Mouse (Mus musculus): ENCODE data around the gene Gm10272. TPM values are rescaled to one million over a fixed set of nuclear protein-coding genes. Genes with fewer than 3 reads are reported as not detected.

The Gm10272 gene
- polyA plus RNA-seq (2012; rRNA removed): not detected in 2 replicates

DNA sequence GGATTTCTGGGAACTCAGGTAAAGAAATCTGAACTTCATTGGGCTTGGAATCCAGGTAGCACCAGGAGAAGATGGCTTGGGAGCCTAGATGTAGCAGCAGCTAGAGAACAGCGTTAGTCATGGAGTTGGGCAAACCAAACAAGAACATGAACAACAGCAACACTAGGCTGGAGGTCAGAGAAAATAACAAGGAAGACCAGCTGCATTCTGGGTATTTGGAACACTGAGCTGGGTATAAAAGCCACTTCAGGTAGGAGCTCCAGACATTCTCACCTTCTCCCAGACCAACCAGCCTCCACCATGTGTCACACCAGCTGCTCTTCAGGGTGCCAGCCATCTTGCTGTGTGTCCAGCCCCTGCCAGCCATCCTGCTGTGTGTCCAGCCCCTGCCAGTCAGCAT, at the start of gene Gm10272:
Gm10272 (plus strand) TSS at position 301 of the 400 bp plus-strand sequence.

GRCm38 (mm10) chr10:77685895-77686664, 20.3 kb upstream of the Gm10272 start, which contains the start of gene Tspear:
Tspear (plus strand) TSS chr10:77686569.

GRCm38 (mm10) chr10:77690356-77690807, 16.0 kb upstream of the Gm10272 start, which contains the start of gene Gm19402:
Gm19402 (minus strand) TSS chr10:77690757.

GRCm38 (mm10) chr10:77697133-77697532, 9.3 kb upstream of the Gm10272 start, which contains the start of gene Gm9508:
Gm9508 (minus strand) TSS chr10:77697233.

GRCm38 (mm10) chr10:77711157-77711556, 4.7 kb downstream of the Gm10272 start, which contains the start of gene Gm10024:
Gm10024 (plus strand) TSS chr10:77711457.

DNA sequence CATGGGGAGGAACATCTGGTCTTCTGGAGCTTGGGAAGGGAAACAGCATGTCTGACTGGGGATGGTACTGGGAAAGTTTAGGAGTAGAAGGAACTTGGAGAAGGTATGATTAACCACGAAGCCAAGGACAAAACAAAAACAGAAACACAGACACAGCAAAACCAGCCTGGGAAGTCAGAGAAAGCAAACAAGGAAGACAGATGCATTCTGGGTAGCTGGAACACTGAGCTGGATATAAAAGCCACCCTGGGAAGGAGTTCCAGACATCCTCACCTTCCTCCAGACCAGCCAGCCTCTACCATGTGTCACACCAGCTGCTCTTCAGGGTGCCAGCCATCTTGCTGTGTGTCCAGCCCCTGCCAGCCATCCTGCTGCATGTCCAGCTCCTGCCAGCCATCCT, 9.1 kb downstream of the Gm10272 start, which contains the start of gene Gm10142:
Gm10142 (plus strand) TSS at position 301 of the 400 bp plus-strand sequence.

GRCm38 (mm10) chr10:77720299-77720698, 13.9 kb downstream of the Gm10272 start, which contains the start of gene Krtap12-1:
Krtap12-1 (plus strand) TSS chr10:77720599.

GRCm38 (mm10) chr10:77726186-77726585, 19.8 kb downstream of the Gm10272 start, which contains the start of gene Gm10100:
Gm10100 (plus strand) TSS chr10:77726486.

GRCm38 (mm10) chr10:77741924-77742688, 35.7 kb downstream of the Gm10272 start, which contains the start of gene Gm18596:
Gm18596 (minus strand) TSS chr10:77742638.

GRCm38 (mm10) chr10:77751254-77751653, 44.8 kb downstream of the Gm10272 start, which contains the start of gene Gm9736:
Gm9736 (minus strand) TSS chr10:77751354.

Other genes starting within 250 kb of the Gm10272 start
- gene Fam207a, start 190.8 kb upstream of the Gm10272 start, polyA plus RNA-seq (2012; rRNA removed): 29.3 and 29.6 TPM in 2 replicates
- gene Itgb2, start 176.4 kb upstream of the Gm10272 start, polyA plus RNA-seq (2012; rRNA removed): 9.0 and 9.3 TPM in 2 replicates
- 210 and 211 TPM in 2 replicates for gene Pttg1ip, start 124.9 kb upstream of the Gm10272 start, polyA plus RNA-seq (2012; rRNA removed)
- gene Sumo3, start 100.5 kb upstream of the Gm10272 start, polyA plus RNA-seq (2012; rRNA removed): 233 and 246 TPM in 2 replicates
- not detected in 2 replicates for gene Gm49325, start 100.4 kb upstream of the Gm10272 start, polyA plus RNA-seq (2012; rRNA removed)
- 34.4 and 39.8 TPM in 2 replicates for gene Ube2g2, start 84.4 kb upstream of the Gm10272 start, polyA plus RNA-seq (2012; rRNA removed)
- gene Tspear, start 20.1 kb upstream of the Gm10272 start, polyA plus RNA-seq (2012; rRNA removed): 0.62 and 0.70 TPM in 2 replicates
- gene Gm19402, start 15.9 kb upstream of the Gm10272 start, polyA plus RNA-seq (2012; rRNA removed): not detected in 2 replicates
- not detected in 2 replicates for gene Gm9508, start 9.4 kb upstream of the Gm10272 start, polyA plus RNA-seq (2012; rRNA removed)
- not detected in 2 replicates for gene Gm10024, start 4.8 kb downstream of the Gm10272 start, polyA plus RNA-seq (2012; rRNA removed)
- not detected in 2 replicates for gene Gm10142, start 9.2 kb downstream of the Gm10272 start, polyA plus RNA-seq (2012; rRNA removed)
- not detected in 2 replicates for gene Krtap12-1, start 14.0 kb downstream of the Gm10272 start, polyA plus RNA-seq (2012; rRNA removed)
- gene Gm10100, start 19.9 kb downstream of the Gm10272 start, polyA plus RNA-seq (2012; rRNA removed): not detected in 2 replicates
- gene Gm18596, start 36.0 kb downstream of the Gm10272 start, polyA plus RNA-seq (2012; rRNA removed): not detected in 2 replicates
- not detected in 2 replicates for gene Gm9736, start 44.7 kb downstream of the Gm10272 start, polyA plus RNA-seq (2012; rRNA removed)
- not detected in 2 replicates for gene Gm3233, start 53.1 kb downstream of the Gm10272 start, polyA plus RNA-seq (2012; rRNA removed)
- gene Gm3238, start 64.7 kb downstream of the Gm10272 start, polyA plus RNA-seq (2012; rRNA removed): not detected in 2 replicates
- gene Gm7138, start 70.3 kb downstream of the Gm10272 start, polyA plus RNA-seq (2012; rRNA removed): not detected in 2 replicates
- gene Gm3250, start 75.9 kb downstream of the Gm10272 start, polyA plus RNA-seq (2012; rRNA removed): not detected in 2 replicates
- not detected in 2 replicates for gene Gm7137, start 81.6 kb downstream of the Gm10272 start, polyA plus RNA-seq (2012; rRNA removed)
- gene Gm9639, start 88.5 kb downstream of the Gm10272 start, polyA plus RNA-seq (2012; rRNA removed): not detected in 2 replicates
- not detected in 2 replicates for gene Gm19668, start 92.5 kb downstream of the Gm10272 start, polyA plus RNA-seq (2012; rRNA removed)
- gene Gm9507, start 105.2 kb downstream of the Gm10272 start, polyA plus RNA-seq (2012; rRNA removed): not detected in 2 replicates
- gene Gm2696, start 108.1 kb downstream of the Gm10272 start, polyA plus RNA-seq (2012; rRNA removed): not detected in 2 replicates
- not detected in 2 replicates for gene Krtap10-4, start 120.5 kb downstream of the Gm10272 start, polyA plus RNA-seq (2012; rRNA removed)
- gene Krtap10-10, start 129.3 kb downstream of the Gm10272 start, polyA plus RNA-seq (2012; rRNA removed): not detected in 2 replicates
- gene Gm36176, start 140.2 kb downstream of the Gm10272 start, polyA plus RNA-seq (2012; rRNA removed): not detected in 2 replicates
- not detected in 2 replicates for gene Gm10318, start 146.2 kb downstream of the Gm10272 start, polyA plus RNA-seq (2012; rRNA removed)
- gene Gm3285, start 155.3 kb downstream of the Gm10272 start, polyA plus RNA-seq (2012; rRNA removed): not detected in 2 replicates
- gene Lrrc3, start 195.9 kb downstream of the Gm10272 start, polyA plus RNA-seq (2012; rRNA removed): 7.3 and 8.4 TPM in 2 replicates